Comparison of ENCODE assay signal across 19 mouse cellular contexts in the genomic region with DNA sequence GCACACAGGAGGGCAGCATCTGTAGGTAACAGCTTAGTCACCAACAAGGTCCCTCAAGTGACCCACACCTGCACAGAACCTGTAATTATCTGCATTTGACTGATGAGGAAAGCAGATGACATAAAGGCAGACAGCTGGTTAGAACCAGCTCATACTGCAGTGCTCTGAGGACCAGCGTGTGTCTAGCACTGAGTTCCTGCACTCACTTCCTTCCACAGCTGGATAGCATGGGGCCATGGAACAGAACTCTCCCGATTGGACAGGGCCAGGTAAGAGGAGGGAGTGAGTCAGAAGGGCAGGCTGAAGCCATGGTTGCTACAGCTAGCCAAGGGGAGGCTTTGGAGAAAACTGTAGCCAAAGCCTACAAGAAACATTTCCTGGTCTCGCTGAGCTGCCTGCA.
"Had no signal": no experiment of that assay in that cellular context is flagged by ENCODE, and none has a peak within 500 bp of the region (broad histone marks: within the 10 kb centered on the region; RNA-seq: fewer than 3 reads in every experiment).

No protein-coding gene starts in this region.

- ATAC-seq: midbrain, embryonic 13.5 days had no signal

- H3K27ac ChIP-seq: liver, embryonic 15.5 days; midbrain, embryonic 13.5 days; neural tube, embryonic 12.5 days had no signal

- H3K4me2 ChIP-seq: liver, embryonic 11.5 days; liver, embryonic 15.5 days; lung, embryonic 14.5 days; midbrain, embryonic 13.5 days; neural tube, embryonic 12.5 days had no signal

- DNase-seq: kidney, adult 8-10 months; kidney, postnatal 10 days; kidney, postnatal 4 days; left cerebral cortex, postnatal 4 days; lung, embryonic 14.5 days; lung, postnatal 10 days; lung, postnatal 4 days; retina, postnatal 1 day; right cerebral cortex, postnatal 4 days; spleen, adult 18-20 months; thymus, adult 18-20 months; thymus, postnatal 14 days had no signal

- H3K4me1 ChIP-seq: liver, embryonic 15.5 days had no signal

- H3K9me3 ChIP-seq: liver, embryonic 15.5 days; megakaryocyte, embryonic 14.5 days; midbrain, embryonic 13.5 days; neural tube, embryonic 12.5 days had no signal

- H3K27me3 ChIP-seq: liver, embryonic 15.5 days; midbrain, embryonic 13.5 days; neural tube, embryonic 12.5 days had no signal

- H3K4me3 ChIP-seq: layer of hippocampus, adult 2 months; liver, embryonic 15.5 days; megakaryocyte, embryonic 14.5 days; midbrain, embryonic 13.5 days; myocyte; neural tube, embryonic 12.5 days had no signal

- H3K9ac ChIP-seq: liver, embryonic 15.5 days; lung, embryonic 14.5 days; midbrain, embryonic 13.5 days; neural tube, embryonic 12.5 days had no signal
